8 mouse cellular contexts compared by ENCODE assay signal in genomic region chr4:144949441-144950326, GRCm38 (mm10). TPM values are rescaled to one million over a fixed set of nuclear protein-coding genes. Genes with fewer than 3 reads are reported as not detected.
DNase-seq lines count a peak whose midpoint lies in the region; ATAC-seq lines count a peak whose summit lies in the region.

No protein-coding gene starts in this region.

- peak overlapping the region; percentile 67 for H3K27ac ChIP-seq in intestine, embryonic 15.5 days
- peak overlapping the region; percentile 85 for H3K27ac ChIP-seq in liver, embryonic 16.5 days (ENCODE audit: low read length)
- H3K27ac ChIP-seq in neural tube, embryonic 11.5 days (ENCODE audit: low read depth, low read length): peak overlapping the region; percentile 69

- peak; percentile 62 to 68 for DNase-seq in adrenal gland, postnatal 36 days
- peak; percentile 82 for DNase-seq in embryo, embryonic 10.5 days (ENCODE audit: low spot score)
- peak; percentile 78 for DNase-seq in neural tube, embryonic 11.5 days (ENCODE audit: low spot score)
- peak; percentile 75 to 77 for DNase-seq in urinary bladder, postnatal 4 days (ENCODE audit: low spot score in 2 of 2)

- no peaks in the 10 kb centered on the region for H3K27me3 ChIP-seq in intestine, embryonic 15.5 days (replicated peaks)
- no peaks in the 10 kb centered on the region for H3K27me3 ChIP-seq in liver, embryonic 16.5 days (ENCODE audit: control insufficient read depth, insufficient read depth, low read depth, low read length)
- no peaks in the 10 kb centered on the region for H3K27me3 ChIP-seq in neural tube, embryonic 11.5 days (ENCODE audit: control insufficient read depth, insufficient read depth, low read length)

- H3K9me3 ChIP-seq in intestine, embryonic 15.5 days: no peaks in the 10 kb centered on the region
- H3K9me3 ChIP-seq in liver, embryonic 16.5 days (replicated peaks; ENCODE audit: control insufficient read depth, low read length): no peaks in the 10 kb centered on the region
- no peaks in the 10 kb centered on the region for H3K9me3 ChIP-seq in neural tube, embryonic 11.5 days (ENCODE audit: control insufficient read depth, low read length)

- H3K4me2 ChIP-seq in intestine, embryonic 15.5 days (replicated peaks): no peak overlapping the region
- H3K4me2 ChIP-seq in liver, embryonic 16.5 days (ENCODE audit: low read depth, low read length): peak overlapping the region; percentile 50
- no peak overlapping the region for H3K4me2 ChIP-seq in neural tube, embryonic 11.5 days (ENCODE audit: low read depth)

- peaks cover 21% of the 10 kb centered on the region for H3K4me1 ChIP-seq in intestine, embryonic 15.5 days (replicated peaks)
- H3K4me1 ChIP-seq in liver, embryonic 16.5 days (ENCODE audit: control insufficient read depth, low read depth, low read length): peaks cover 37% of the 10 kb centered on the region
- H3K4me1 ChIP-seq in neural tube, embryonic 11.5 days (ENCODE audit: control insufficient read depth, insufficient read depth, low read length): peaks cover 10% of the 10 kb centered on the region

- H3K36me3 ChIP-seq in intestine, embryonic 15.5 days: no peaks in the 10 kb centered on the region
- H3K36me3 ChIP-seq in liver, embryonic 16.5 days (ENCODE audit: control insufficient read depth, insufficient read depth): no peaks in the 10 kb centered on the region
- no peaks in the 10 kb centered on the region for H3K36me3 ChIP-seq in neural tube, embryonic 11.5 days (ENCODE audit: control insufficient read depth, insufficient read depth, low read length)

- no peak overlapping the region for H3K4me3 ChIP-seq in intestine, embryonic 15.5 days (replicated peaks)
- peak overlapping the region; percentile 23 for H3K4me3 ChIP-seq in liver, embryonic 16.5 days (ENCODE audit: low read depth, low read length)
- H3K4me3 ChIP-seq in neural tube, embryonic 11.5 days (ENCODE audit: low read depth, low read length): no peak overlapping the region

- peak; percentile 80 for ATAC-seq in granulocyte monocyte progenitor cell, adult 5-6 weeks (replicated peaks; ENCODE audit: poor library complexity, severe bottlenecking)
- peak; percentile 83 for ATAC-seq in intestine, embryonic 15.5 days
- peak; percentile 97 for ATAC-seq in liver, embryonic 16.5 days (ENCODE audit: low read depth)
- ATAC-seq in neural tube, embryonic 11.5 days (ENCODE audit: insufficient read depth, low FRiP score, low TSS enrichment): peak; percentile 81
- no peak for ATAC-seq in CD4-positive, CD25-positive, alpha-beta regulatory T cell, adult 4 months

- WGBS in intestine, embryonic 15.5 days: 23% methylated on average over 9 of the region's 9 CpGs
- WGBS in liver, embryonic 16.5 days (ENCODE audit: insufficient replicate concordance): 19% methylated on average over 9 of the region's 9 CpGs
- WGBS in neural tube, embryonic 11.5 days: 3% methylated on average over 9 of the region's 9 CpGs

- peak overlapping the region; percentile 20; the same call in 1 of the 2 replicates for H3K9ac ChIP-seq in intestine, embryonic 15.5 days
- H3K9ac ChIP-seq in liver, embryonic 16.5 days (ENCODE audit: low read depth, low read length): peak overlapping the region; percentile 47
- no peak overlapping the region for H3K9ac ChIP-seq in neural tube, embryonic 11.5 days (ENCODE audit: low read length)

RNA-seq across cellular contexts. Expression of gene Dhrs3, which starts 57.1 kb away (rescaled TPM):
- total RNA-seq in adrenal gland, postnatal 36 days (2021): 100 to 1,000 TPM in 1 of 2 experiments, 10 to 100 TPM in 1; 72.9 to 126 TPM
- 30.0 and 33.7 TPM in 2 replicates for total RNA-seq in granulocyte monocyte progenitor cell, adult 5-6 weeks (2014; fragmentation: Nextera tagmentation)
- total RNA-seq in granulocyte monocyte progenitor cell, adult 5-6 weeks (2017): 17.5 and 32.3 TPM in 2 replicates
- polyA plus RNA-seq in intestine, embryonic 15.5 days (2015; fragmentation: Nextera tagmentation; extraction: Ambion mirVana): 109 and 115 TPM in 2 replicates
- polyA plus RNA-seq in liver, embryonic 16.5 days (2015; fragmentation: Nextera tagmentation; extraction: Ambion mirVana): 35.3 and 39.2 TPM in 2 replicates
- 113 and 128 TPM in 2 replicates for polyA plus RNA-seq in neural tube, embryonic 11.5 days (2014; fragmentation: Nextera tagmentation; extraction: Ambion mirVana)
- polyA plus RNA-seq in CD4-positive, CD25-positive, alpha-beta regulatory T cell, adult 4 months (2017; shearing (Covaris generic)): 100 to 1,000 TPM in 1 of 2 experiments, 10 to 100 TPM in 1; 64.4 to 105 TPM
